Mouse (Mus musculus): Measurements from ENCODE around the gene Man1b1. TPM values are rescaled to one million over a fixed set of nuclear protein-coding genes. Genes with fewer than 3 reads are reported as not detected.

Man1b1 gene
- polyA plus RNA-seq, 1 experiment from 2014 or later = 85.5 TPM

Other genes with a start within 250 kb of the Man1b1 start
- 0.17 TPM in 1 of 2 replicates, not detected in the other for gene Noxa1, start 237.2 kb upstream of the Man1b1 start, polyA plus RNA-seq (2014; fragmentation: Nextera tagmentation; extraction: Ambion mirVana)
- 10.7 and 15.1 TPM in 2 replicates for gene Nrarp, start 151.6 kb upstream of the Man1b1 start, polyA plus RNA-seq (2014; fragmentation: Nextera tagmentation; extraction: Ambion mirVana)
- gene Tor4a, start 135.5 kb upstream of the Man1b1 start, polyA plus RNA-seq (2014; fragmentation: Nextera tagmentation; extraction: Ambion mirVana) = 0.88 and 1.4 TPM in 2 replicates
- 74.7 and 86.2 TPM in 2 replicates for gene Nelfb, start 120.8 kb upstream of the Man1b1 start, polyA plus RNA-seq (2014; fragmentation: Nextera tagmentation; extraction: Ambion mirVana)
- not detected in 2 replicates for gene Stpg3, start 117.7 kb upstream of the Man1b1 start, polyA plus RNA-seq (2014; fragmentation: Nextera tagmentation; extraction: Ambion mirVana)
- 0.91 TPM in 1 of 2 replicates, not detected in the other for gene Fam166a, start 113.6 kb upstream of the Man1b1 start, polyA plus RNA-seq (2014; fragmentation: Nextera tagmentation; extraction: Ambion mirVana)
- 361 and 387 TPM in 2 replicates for gene Tubb4b, start 107.6 kb upstream of the Man1b1 start, polyA plus RNA-seq (2014; fragmentation: Nextera tagmentation; extraction: Ambion mirVana)
- not detected in 2 replicates for gene Slc34a3, start 98.0 kb upstream of the Man1b1 start, polyA plus RNA-seq (2014; fragmentation: Nextera tagmentation; extraction: Ambion mirVana)
- gene Rnf224, start 95.6 kb upstream of the Man1b1 start, polyA plus RNA-seq (2014; fragmentation: Nextera tagmentation; extraction: Ambion mirVana) = not detected in 2 replicates
- 147 and 191 TPM in 2 replicates for gene Rnf208, start 90.1 kb upstream of the Man1b1 start, polyA plus RNA-seq (2014; fragmentation: Nextera tagmentation; extraction: Ambion mirVana)
- gene Cysrt1, start 89.9 kb upstream of the Man1b1 start, polyA plus RNA-seq (2014; fragmentation: Nextera tagmentation; extraction: Ambion mirVana) = 0.33 and 0.45 TPM in 2 replicates
- gene AL732309.1, start 85.5 kb upstream of the Man1b1 start, polyA plus RNA-seq (2014; fragmentation: Nextera tagmentation; extraction: Ambion mirVana) = 5.0 and 7.1 TPM in 2 replicates
- gene Tmem203, start 76.9 kb upstream of the Man1b1 start, polyA plus RNA-seq (2014; fragmentation: Nextera tagmentation; extraction: Ambion mirVana) = 11.0 and 11.2 TPM in 2 replicates
- 11.5 and 12.3 TPM in 2 replicates for gene Tprn, start 69.7 kb upstream of the Man1b1 start, polyA plus RNA-seq (2014; fragmentation: Nextera tagmentation; extraction: Ambion mirVana)
- 177 and 182 TPM in 2 replicates for gene Ssna1, start 59.9 kb upstream of the Man1b1 start, polyA plus RNA-seq (2014; fragmentation: Nextera tagmentation; extraction: Ambion mirVana)
- 110 and 116 TPM in 2 replicates for gene Anapc2, start 59.9 kb upstream of the Man1b1 start, polyA plus RNA-seq (2014; fragmentation: Nextera tagmentation; extraction: Ambion mirVana)
- gene Tmem210, start 44.2 kb upstream of the Man1b1 start, polyA plus RNA-seq (2014; fragmentation: Nextera tagmentation; extraction: Ambion mirVana) = not detected in 2 replicates
- gene Lrrc26, start 42.4 kb upstream of the Man1b1 start, polyA plus RNA-seq (2014; fragmentation: Nextera tagmentation; extraction: Ambion mirVana) = 0.45 TPM in 1 of 2 replicates, not detected in the other
- 60.8 and 89.4 TPM in 2 replicates for gene Grin1, start 13.2 kb upstream of the Man1b1 start, polyA plus RNA-seq (2014; fragmentation: Nextera tagmentation; extraction: Ambion mirVana)
- gene Dpp7, start 24.0 kb downstream of the Man1b1 start, polyA plus RNA-seq (2014; fragmentation: Nextera tagmentation; extraction: Ambion mirVana) = 23.9 and 27.1 TPM in 2 replicates
- 4.6 and 5.2 TPM in 2 replicates for gene Uap1l1, start 33.3 kb downstream of the Man1b1 start, polyA plus RNA-seq (2014; fragmentation: Nextera tagmentation; extraction: Ambion mirVana)
- 6.9 and 7.8 TPM in 2 replicates for gene Sapcd2, start 40.0 kb downstream of the Man1b1 start, polyA plus RNA-seq (2014; fragmentation: Nextera tagmentation; extraction: Ambion mirVana)
- gene Entpd2, start 63.5 kb downstream of the Man1b1 start, polyA plus RNA-seq (2014; fragmentation: Nextera tagmentation; extraction: Ambion mirVana) = 1.6 and 10.6 TPM in 2 replicates
- 397 and 496 TPM in 2 replicates for gene Npdc1, start 67.0 kb downstream of the Man1b1 start, polyA plus RNA-seq (2014; fragmentation: Nextera tagmentation; extraction: Ambion mirVana)
- 0.17 and 0.23 TPM in 2 replicates for gene Fut7, start 90.9 kb downstream of the Man1b1 start, polyA plus RNA-seq (2014; fragmentation: Nextera tagmentation; extraction: Ambion mirVana)
- 16.2 and 17.0 TPM in 2 replicates for gene Abca2, start 96.4 kb downstream of the Man1b1 start, polyA plus RNA-seq (2014; fragmentation: Nextera tagmentation; extraction: Ambion mirVana)
- gene Clic3, start 124.5 kb downstream of the Man1b1 start, polyA plus RNA-seq (2014; fragmentation: Nextera tagmentation; extraction: Ambion mirVana) = 1.5 and 2.4 TPM in 2 replicates
- gene Paxx, start 128.8 kb downstream of the Man1b1 start, polyA plus RNA-seq (2014; fragmentation: Nextera tagmentation; extraction: Ambion mirVana) = 94.5 and 124 TPM in 2 replicates
- 5.6 and 87.6 TPM in 2 replicates for gene Ptgds, start 137.7 kb downstream of the Man1b1 start, polyA plus RNA-seq (2014; fragmentation: Nextera tagmentation; extraction: Ambion mirVana)
- not detected in 2 replicates for gene Lcn12, start 161.6 kb downstream of the Man1b1 start, polyA plus RNA-seq (2014; fragmentation: Nextera tagmentation; extraction: Ambion mirVana)
- 124 and 137 TPM in 2 replicates for gene Fbxw5, start 168.4 kb downstream of the Man1b1 start, polyA plus RNA-seq (2014; fragmentation: Nextera tagmentation; extraction: Ambion mirVana)
- 5.6 and 6.8 TPM in 2 replicates for gene C8g, start 169.4 kb downstream of the Man1b1 start, polyA plus RNA-seq (2014; fragmentation: Nextera tagmentation; extraction: Ambion mirVana)
- gene Traf2, start 214.6 kb downstream of the Man1b1 start, polyA plus RNA-seq (2014; fragmentation: Nextera tagmentation; extraction: Ambion mirVana) = 12.6 and 14.8 TPM in 2 replicates
- 373 and 390 TPM in 2 replicates for gene Edf1, start 225.5 kb downstream of the Man1b1 start, polyA plus RNA-seq (2014; fragmentation: Nextera tagmentation; extraction: Ambion mirVana)
- gene Mamdc4, start 242.5 kb downstream of the Man1b1 start, polyA plus RNA-seq (2014; fragmentation: Nextera tagmentation; extraction: Ambion mirVana) = 2.2 and 2.3 TPM in 2 replicates
- gene Phpt1, start 242.9 kb downstream of the Man1b1 start, polyA plus RNA-seq (2014; fragmentation: Nextera tagmentation; extraction: Ambion mirVana) = 184 and 209 TPM in 2 replicates
- 8.1 and 13.3 TPM in 2 replicates for gene Ajm1, start 249.4 kb downstream of the Man1b1 start, polyA plus RNA-seq (2014; fragmentation: Nextera tagmentation; extraction: Ambion mirVana)